Mouse (Mus musculus): ENCODE data around the gene Cfap300. TPM values are rescaled to one million over a fixed set of nuclear protein-coding genes. Genes with fewer than 3 reads are reported as not detected.
A peak's percentile ranks its signal among the peaks of the same experiment; 100 is the strongest.

Gene Cfap300
- polyA plus RNA-seq, 1 experiment from 2014 or later = 16.0 TPM

DNA sequence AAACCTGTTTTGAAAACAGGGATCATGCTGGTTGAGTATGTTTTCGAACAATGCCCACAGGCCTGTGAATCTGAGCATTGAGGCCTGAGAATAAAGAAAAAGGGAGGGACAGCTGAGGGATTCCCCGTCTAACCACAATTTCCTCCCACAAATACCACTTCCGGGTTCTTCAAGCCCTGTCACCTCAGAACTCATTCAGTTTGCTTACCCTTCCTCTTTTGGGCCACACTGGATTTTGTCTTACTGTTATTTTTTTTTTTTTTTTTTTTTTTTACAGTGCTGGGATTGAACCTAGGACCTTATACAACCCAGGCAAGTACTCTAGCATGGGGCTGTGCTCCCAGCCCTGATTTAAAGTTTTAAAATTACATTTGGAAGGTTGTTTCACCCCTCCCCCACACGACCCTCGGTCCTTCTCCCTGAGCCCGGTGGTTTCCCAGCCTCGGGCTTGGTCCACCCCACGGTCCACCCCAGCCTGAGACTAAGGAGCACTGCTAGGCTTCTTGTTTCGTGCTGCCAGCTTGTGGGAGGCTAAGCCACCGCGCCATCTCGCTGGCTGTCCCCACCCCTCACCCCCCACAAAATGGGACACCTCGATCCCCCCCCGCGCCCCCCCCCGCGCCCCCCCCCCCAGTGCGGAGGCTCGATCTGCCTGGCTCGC is 25.2 kb downstream of the Cfap300 start:
- 0 out of 2 replicates have a peak, but pooled peaks have one; percentile 19 for ATAC-seq (ENCODE audit: low FRiP score, low read depth)

DNA sequence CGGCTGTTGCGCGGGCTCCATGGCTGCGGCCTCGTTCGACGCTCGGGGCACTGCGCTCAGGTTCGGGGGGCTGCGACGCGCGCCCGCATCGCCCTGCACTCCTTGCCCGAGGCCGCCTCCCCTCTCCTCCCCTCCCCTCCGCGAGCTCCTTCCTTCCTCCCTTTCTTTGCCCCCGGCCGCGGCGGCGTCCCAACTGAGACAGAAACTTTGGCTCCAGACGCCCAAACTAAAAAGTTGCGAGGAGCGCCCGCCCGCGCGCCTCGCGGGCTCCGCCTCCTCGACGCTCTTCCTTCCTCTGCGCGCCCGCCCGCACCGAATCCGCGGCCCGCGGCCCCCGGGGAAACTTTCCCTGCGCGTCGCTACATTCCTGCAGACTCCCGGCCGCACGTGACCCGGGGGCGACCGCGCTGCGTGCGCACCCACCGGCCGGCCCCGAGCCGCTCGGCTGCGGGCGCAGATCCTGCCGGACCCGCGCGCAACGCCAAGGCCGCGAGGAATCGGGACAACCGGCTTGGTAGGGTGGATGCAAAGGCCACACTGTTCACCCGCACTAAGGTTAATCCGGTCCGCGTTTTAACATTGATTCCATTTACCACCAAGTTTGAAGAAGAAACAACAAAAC is 38.1 kb downstream of the Cfap300 start, which contains the start of gene Yap1:
Gene Yap1, minus strand, starts transcription at position 227 of the 622 bp plus-strand sequence.
- Histone ChIP-seq H3K36me3 (no peaks in the 10 kb centered on the region), H3K4me2 (peak within 1 kb of the TSS; percentile 77), H3K4me1 (replicated peaks) (peaks cover 20% of the 10 kb centered on the region), H3K27ac (replicated peaks) (peak within 1 kb of the TSS; percentile 79), H3K27me3 (no peaks in the 10 kb centered on the region), H3K9me3 (no peaks in the 10 kb centered on the region), H3K4me3 (peak within 1 kb of the TSS; percentile 61), H3K9ac (peak within 1 kb of the TSS; percentile 58)
- WGBS = under 1% methylated on average over 63 of the region's 79 CpGs
- ATAC-seq (ENCODE audit: low FRiP score, low read depth) = peak; percentile 86

More for the DNA sequence above, 25.2 kb downstream of the Cfap300 start:
- Histone ChIP-seq H3K36me3 (no peaks in the 10 kb centered on the region), H3K9ac (no peak overlapping the region), H3K9me3 (no peaks in the 10 kb centered on the region), H3K27me3 (no peaks in the 10 kb centered on the region), H3K27ac (replicated peaks) (no peak overlapping the region), H3K4me2 (no peak overlapping the region), H3K4me3 (no peak overlapping the region), H3K4me1 (replicated peaks) (no peaks in the 10 kb centered on the region)
- 50% methylated on average over 18 of the region's 20 CpGs for WGBS

DNA sequence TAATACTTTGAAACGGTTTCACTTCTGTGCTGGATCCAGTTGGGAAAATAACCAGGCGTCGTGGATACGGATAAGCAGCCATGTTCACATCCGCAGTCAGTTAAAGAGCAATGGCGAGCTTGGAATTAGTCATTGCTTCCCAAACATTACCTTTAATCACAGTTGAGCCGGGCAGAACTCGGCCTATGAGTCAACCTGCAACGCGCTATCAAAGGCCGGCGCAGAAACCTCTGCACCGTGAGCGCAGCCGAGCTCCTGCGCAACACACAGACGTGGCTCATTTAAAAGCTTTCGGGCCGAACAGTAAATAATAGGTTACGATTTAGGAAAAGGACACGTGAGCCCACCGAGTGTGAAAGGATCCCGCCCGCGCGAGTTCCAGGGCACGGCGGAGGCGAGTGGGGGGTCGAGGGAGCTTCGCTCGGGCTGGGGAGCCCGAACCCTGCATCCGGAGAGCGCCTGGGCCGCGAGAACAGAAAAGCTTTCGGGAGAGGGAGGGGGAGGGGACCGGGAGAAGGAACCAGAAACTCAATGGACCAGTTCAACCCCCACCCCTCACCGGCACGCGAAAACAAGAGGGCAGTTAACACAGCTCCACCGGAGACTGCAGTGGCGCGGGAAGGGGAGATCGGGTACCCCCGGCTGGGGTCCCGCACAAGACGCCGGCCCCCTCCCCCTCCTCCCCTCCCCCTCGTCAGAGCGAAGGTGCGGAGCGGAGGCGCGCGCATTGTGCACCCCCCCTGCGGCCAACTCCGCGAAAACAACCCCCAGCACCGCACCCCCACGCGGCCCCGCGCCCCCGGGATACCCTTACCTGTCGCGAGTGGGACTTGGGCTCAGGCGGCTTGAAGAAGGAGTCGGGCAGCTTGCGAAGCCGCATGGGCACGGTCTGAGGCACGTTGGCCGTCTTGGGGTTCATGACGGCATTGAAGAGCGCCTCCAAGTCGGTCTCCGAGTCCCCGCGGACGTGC is 39.0 kb downstream of the Cfap300 start:
- peak overlapping the region; percentile 61 for H3K4me3 ChIP-seq
- H3K4me1 ChIP-seq (replicated peaks) = peaks cover 21% of the 10 kb centered on the region
- H3K9me3 ChIP-seq = no peaks in the 10 kb centered on the region
- no peaks in the 10 kb centered on the region for H3K27me3 ChIP-seq
- no peaks in the 10 kb centered on the region for H3K36me3 ChIP-seq
- under 1% methylated on average over 70 of the region's 82 CpGs for WGBS
- H3K27ac ChIP-seq (replicated peaks) = peak overlapping the region; percentile 79
- H3K9ac ChIP-seq = peak overlapping the region; percentile 58
- ATAC-seq (ENCODE audit: low FRiP score, low read depth) = peak; percentile 71
- H3K4me2 ChIP-seq = peak overlapping the region; percentile 77

DNA sequence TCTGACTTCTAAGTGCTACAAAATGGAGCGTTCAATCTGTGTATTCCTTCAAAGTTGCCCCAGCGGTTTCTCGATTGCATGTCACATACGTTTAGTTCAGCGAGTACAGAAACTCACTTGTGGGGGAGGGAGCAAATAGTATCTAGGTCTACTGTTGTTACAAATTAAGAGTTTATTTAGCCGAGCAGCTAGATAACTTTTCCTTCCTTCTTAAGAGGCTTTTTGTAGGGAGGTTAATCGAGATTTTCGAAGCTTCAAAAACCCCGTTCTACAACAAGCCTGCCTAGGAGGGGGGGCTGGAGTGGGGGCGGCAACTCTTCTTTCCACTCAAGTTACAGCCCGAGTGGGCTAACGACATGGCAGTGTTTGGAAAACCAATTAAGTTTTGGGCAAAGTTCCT is 39.8 kb downstream of the Cfap300 start:
- WGBS = 2% methylated on average over 12 of the region's 12 CpGs
- no peaks in the 10 kb centered on the region for H3K9me3 ChIP-seq
- H3K36me3 ChIP-seq = no peaks in the 10 kb centered on the region
- no peak for ATAC-seq (ENCODE audit: low FRiP score, low read depth)
- H3K27me3 ChIP-seq = no peaks in the 10 kb centered on the region
- peak overlapping the region; percentile 77 for H3K4me2 ChIP-seq
- peaks cover 24% of the 10 kb centered on the region for H3K4me1 ChIP-seq (replicated peaks)
- peak overlapping the region; percentile 58; the same call in 1 of the 2 replicates for H3K9ac ChIP-seq
- no peak overlapping the region for H3K27ac ChIP-seq (replicated peaks)
- H3K4me3 ChIP-seq = peak overlapping the region; percentile 61

DNA sequence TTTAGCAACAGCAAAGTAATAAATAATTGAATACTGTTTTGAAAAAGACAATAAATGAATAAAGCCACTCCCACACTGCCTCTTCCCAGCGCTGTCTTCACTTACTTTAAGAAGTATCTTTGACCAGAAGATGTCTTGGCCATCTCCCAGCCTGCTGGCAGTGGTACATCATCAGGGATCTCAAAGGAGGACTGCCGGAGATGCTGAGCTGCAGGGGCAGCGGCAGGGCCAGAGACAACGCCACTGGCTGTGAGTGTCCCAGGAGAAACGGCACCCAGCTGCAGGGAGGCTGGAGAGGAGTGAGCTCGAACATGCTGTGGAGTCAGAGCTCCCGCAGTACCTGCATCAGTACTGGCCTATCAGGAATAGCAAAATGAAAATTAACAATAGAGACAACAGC is 41.3 kb downstream of the Cfap300 start:
- 32% methylated on average over 7 of the region's 7 CpGs for WGBS
- no peak overlapping the region for H3K27ac ChIP-seq (replicated peaks)
- no peak for ATAC-seq (ENCODE audit: low FRiP score, low read depth)
- H3K27me3 ChIP-seq = no peaks in the 10 kb centered on the region
- no peak overlapping the region for H3K4me3 ChIP-seq
- H3K36me3 ChIP-seq = no peaks in the 10 kb centered on the region
- no peaks in the 10 kb centered on the region for H3K9me3 ChIP-seq
- H3K4me2 ChIP-seq = peak overlapping the region; percentile 5
- H3K4me1 ChIP-seq (replicated peaks) = peaks cover 24% of the 10 kb centered on the region
- no peak overlapping the region for H3K9ac ChIP-seq

DNA sequence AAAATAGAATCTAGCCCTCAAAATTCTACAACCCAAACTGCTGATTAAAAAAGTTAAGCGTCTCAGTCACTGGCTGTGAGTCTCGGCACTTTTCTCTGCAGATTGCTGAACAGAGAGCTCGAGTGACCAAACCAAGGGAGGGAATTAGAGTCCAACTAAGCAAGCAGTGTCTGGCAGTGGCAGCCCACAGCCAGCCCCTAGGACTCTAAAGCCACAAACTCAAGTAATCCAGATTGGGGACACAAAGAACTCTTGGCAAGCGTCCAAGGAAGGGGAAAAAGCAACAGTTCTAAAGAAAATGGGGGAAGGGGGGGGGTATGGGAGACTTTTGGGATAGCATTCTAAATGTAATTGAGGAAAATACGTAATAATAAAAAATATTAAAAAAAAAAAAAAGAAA is 48.3 kb downstream of the Cfap300 start:
- Histone ChIP-seq H3K9ac (no peak overlapping the region), H3K4me1 (replicated peaks) (0 out of 2 replicates have a peak, but pooled peaks cover 4% of the 10 kb centered on the region), H3K4me3 (no peak overlapping the region), H3K36me3 (no peaks in the 10 kb centered on the region), H3K27me3 (no peaks in the 10 kb centered on the region), H3K9me3 (no peaks in the 10 kb centered on the region), H3K4me2 (no peak overlapping the region), H3K27ac (replicated peaks) (0 out of 2 replicates have a peak overlapping the region, but pooled peaks have one; percentile 2)
- 65% methylated on average over 5 of the region's 5 CpGs for whole genome bisulfite sequencing
- ATAC-seq (ENCODE audit: low FRiP score, low read depth) = no peak

DNA sequence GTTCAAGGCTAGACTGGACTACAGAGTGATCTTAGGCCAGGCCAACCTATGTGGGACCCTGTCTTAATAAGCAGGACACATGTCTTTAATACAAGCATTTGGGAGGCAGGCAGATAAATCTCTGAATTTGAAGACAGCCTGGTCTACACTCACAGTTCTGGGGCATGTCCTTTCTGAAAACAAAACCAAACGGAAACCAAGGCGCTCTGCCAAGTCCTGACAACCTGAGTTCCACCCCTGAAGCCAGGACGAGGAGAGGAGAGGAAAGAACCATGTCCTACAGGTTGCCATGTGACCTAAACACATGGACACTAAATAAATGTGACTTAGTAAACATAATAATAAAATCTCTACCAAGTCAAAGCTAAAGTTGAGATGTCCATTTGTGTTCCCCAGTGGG is 50.0 kb downstream of the Cfap300 start:
- Histone ChIP-seq H3K4me2 (no peak overlapping the region), H3K36me3 (no peaks in the 10 kb centered on the region), H3K4me1 (replicated peaks) (no peaks in the 10 kb centered on the region), H3K9me3 (no peaks in the 10 kb centered on the region), H3K4me3 (no peak overlapping the region), H3K27ac (replicated peaks) (no peak overlapping the region), H3K9ac (no peak overlapping the region), H3K27me3 (no peaks in the 10 kb centered on the region)
- no peak for ATAC-seq (ENCODE audit: low FRiP score, low read depth)
- 76% methylated on average over 3 of the region's 3 CpGs for WGBS

DNA sequence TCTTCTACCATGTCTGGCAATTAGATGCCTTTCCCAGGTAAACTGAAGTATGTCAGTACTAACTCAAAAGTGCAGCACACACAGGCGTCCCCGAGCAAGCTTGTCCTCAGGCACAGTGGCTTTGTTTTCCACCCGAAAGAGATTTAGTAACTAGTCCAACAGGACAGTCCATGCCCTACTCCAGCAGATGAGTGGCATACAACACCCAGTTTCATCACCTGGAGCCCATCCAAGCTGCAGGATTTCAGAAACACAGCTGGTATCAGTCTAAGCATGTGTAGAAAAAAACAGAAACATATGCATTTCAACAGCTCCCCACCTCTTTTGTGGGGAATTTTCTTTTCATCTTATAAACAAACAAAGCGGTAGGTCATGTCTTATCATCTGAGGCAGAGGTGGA is 51.7 kb downstream of the Cfap300 start:
- no peak for ATAC-seq (ENCODE audit: low FRiP score, low read depth)
- Histone ChIP-seq H3K27me3 (no peaks in the 10 kb centered on the region), H3K9me3 (no peaks in the 10 kb centered on the region), H3K27ac (replicated peaks) (no peak overlapping the region), H3K36me3 (no peaks in the 10 kb centered on the region), H3K9ac (no peak overlapping the region), H3K4me2 (no peak overlapping the region), H3K4me3 (no peak overlapping the region), H3K4me1 (replicated peaks) (no peaks in the 10 kb centered on the region)
- WGBS = 91% methylated on average over 4 of the region's 4 CpGs

DNA sequence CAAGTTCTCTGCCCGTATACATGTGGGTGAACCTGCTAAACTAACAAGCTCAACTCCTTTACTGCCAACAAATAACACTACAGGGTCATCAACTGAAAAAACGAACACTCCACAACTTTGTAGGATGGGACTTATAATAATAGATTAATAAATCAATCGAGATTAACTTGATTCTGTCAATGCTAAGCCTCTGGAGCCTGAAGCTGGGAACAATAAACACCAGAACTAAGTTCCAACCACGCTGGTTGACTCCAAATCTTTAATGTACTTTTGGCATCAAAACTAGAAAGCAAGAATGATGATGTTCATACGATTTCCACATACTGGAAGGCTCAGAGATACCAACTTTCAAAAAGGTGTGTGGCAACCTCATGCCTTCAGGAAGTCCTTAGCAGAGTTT is 55.5 kb downstream of the Cfap300 start:
- H3K27ac ChIP-seq (replicated peaks) = no peak overlapping the region
- ATAC-seq (ENCODE audit: low FRiP score, low read depth) = no peak
- H3K27me3 ChIP-seq = no peaks in the 10 kb centered on the region
- H3K9me3 ChIP-seq = no peaks in the 10 kb centered on the region
- no peak overlapping the region for H3K9ac ChIP-seq
- H3K4me1 ChIP-seq (replicated peaks) = no peaks in the 10 kb centered on the region
- 89% methylated on average over 5 of the region's 5 CpGs for WGBS
- no peak overlapping the region for H3K4me3 ChIP-seq
- H3K36me3 ChIP-seq = no peaks in the 10 kb centered on the region
- H3K4me2 ChIP-seq = no peak overlapping the region

DNA sequence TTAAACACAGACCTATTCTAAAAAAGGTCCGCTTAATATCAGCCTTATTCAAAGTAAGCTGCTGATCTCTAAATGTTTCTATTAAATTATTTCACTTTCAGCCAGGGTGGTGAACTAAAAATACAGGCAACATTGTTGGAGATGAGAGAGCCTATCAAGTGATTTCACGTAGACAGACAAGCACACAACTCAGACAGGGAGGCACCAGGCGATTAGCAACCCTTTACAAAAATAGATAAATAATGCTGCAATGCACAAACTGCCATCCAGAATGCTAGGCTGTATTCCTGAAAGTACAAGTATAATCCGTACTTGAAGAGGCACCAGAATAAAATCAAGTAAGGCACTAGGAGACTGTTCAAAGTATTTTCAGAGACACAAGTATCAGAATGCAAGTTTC is 58.3 kb downstream of the Cfap300 start:
- Histone ChIP-seq H3K4me2 (no peak overlapping the region), H3K27ac (replicated peaks) (no peak overlapping the region), H3K9me3 (no peaks in the 10 kb centered on the region), H3K4me1 (replicated peaks) (no peaks in the 10 kb centered on the region), H3K36me3 (no peaks in the 10 kb centered on the region), H3K4me3 (no peak overlapping the region), H3K27me3 (no peaks in the 10 kb centered on the region), H3K9ac (no peak overlapping the region)
- ATAC-seq (ENCODE audit: low FRiP score, low read depth) = no peak
- 71% methylated on average over 4 of the region's 4 CpGs for WGBS

DNA sequence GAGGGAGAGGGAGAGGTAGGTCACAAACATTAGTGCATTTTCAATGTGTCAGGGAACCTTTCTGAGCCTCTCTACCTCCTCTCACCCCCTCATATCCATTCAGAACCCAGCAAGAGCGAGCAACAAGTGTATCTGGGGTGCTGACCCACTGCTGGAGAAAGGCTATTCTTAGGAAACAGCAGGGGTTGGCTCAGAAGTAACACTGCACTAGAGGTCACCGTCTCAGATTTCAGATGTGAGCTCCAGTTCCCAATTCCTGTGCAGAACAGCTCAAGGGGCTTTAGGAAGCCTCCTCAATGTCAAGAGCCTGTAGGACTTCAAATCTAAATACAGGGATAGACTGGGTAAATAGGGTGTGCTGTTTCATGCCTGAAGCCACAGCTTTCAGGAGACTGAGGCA is 59.0 kb downstream of the Cfap300 start:
- WGBS = 7% methylated on average over 2 of the region's 2 CpGs
- no peaks in the 10 kb centered on the region for H3K36me3 ChIP-seq
- no peak for ATAC-seq (ENCODE audit: low FRiP score, low read depth)

DNA sequence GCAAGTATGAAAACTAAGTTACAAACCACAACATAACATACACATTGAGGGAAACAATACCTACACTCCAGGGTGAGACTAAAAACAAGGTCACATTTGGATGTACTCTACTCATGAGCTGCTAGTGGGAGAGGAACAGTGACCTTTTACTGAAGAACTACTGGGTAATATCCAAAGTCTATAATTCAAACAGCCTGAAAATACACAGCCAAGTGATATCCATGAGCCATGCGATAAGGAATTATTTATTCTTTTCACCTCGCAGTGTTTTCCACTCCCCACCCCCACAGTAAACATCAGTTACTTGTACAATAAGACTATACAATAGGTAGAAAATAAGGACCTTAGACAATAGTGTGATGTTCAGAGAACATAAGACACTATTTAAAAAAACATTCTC is 62.5 kb downstream of the Cfap300 start:
- no peak for ATAC-seq (ENCODE audit: low FRiP score, low read depth)
- WGBS = 90% methylated on average over 2 of the region's 2 CpGs
- Histone ChIP-seq H3K36me3 (no peaks in the 10 kb centered on the region), H3K27me3 (no peaks in the 10 kb centered on the region), H3K4me2 (no peak overlapping the region), H3K27ac (replicated peaks) (no peak overlapping the region), H3K4me3 (no peak overlapping the region), H3K9me3 (no peaks in the 10 kb centered on the region), H3K9ac (no peak overlapping the region), H3K4me1 (replicated peaks) (no peaks in the 10 kb centered on the region)

More for the DNA sequence above, 59.0 kb downstream of the Cfap300 start:
- Histone ChIP-seq H3K9me3 (no peaks in the 10 kb centered on the region), H3K4me1 (replicated peaks) (no peaks in the 10 kb centered on the region), H3K4me3 (no peak overlapping the region), H3K27ac (replicated peaks) (no peak overlapping the region), H3K27me3 (no peaks in the 10 kb centered on the region), H3K4me2 (no peak overlapping the region), H3K9ac (no peak overlapping the region)

Measured in hindbrain, embryonic 15.5 days (tissue).